ENCODE assay signal across 10 mouse cellular contexts in the genomic region with DNA sequence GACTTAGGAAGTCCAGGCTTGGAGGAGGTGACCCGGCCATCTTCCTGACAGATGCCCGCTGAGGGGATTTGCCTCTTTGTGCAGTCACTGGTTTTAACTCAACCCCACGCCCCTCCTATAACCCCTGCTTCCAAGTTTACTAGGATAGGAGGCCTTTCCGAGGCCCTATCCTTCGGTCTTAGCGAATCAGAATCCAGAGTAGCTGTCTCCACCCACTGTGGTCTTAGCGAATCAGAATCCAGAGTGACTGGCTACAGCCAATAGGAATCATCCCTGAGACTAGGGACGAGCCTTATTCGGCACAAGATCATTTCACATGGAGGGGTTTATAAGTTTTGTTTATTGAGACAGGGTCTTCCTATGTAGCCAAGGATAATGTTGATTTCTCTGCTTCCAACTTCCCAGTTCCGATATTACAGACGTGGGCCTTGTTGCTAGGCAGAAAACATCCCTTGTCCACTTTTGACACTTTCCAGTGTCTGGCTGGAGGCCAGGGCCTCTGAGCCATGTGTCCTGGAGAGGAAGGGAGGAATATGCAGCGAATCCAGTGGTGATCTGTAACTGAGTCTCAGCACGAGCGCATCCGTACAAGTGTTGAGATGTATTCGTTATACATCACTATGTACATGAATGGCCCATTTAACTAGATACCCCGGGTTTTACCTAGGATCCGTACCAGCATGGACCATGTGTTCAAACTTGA. TPM values are rescaled to one million over a fixed set of nuclear protein-coding genes. Genes with fewer than 3 reads are reported as not detected.
DNase-seq lines count a peak whose midpoint lies in the region.
"Had no signal": no experiment of that assay in that cellular context is flagged by ENCODE, and none has a peak within 500 bp of the region (broad histone marks: within the 10 kb centered on the region; RNA-seq: fewer than 3 reads in every experiment).

No protein-coding gene starts in this region.

- no peak overlapping the region; the same call in 1 of the 2 replicates for H3K4me3 ChIP-seq in limb, embryonic 10.5 days
- H3K4me3 ChIP-seq: stomach, embryonic 15.5 days had no signal

- H3K27ac ChIP-seq in limb, embryonic 10.5 days = peak overlapping the region; percentile 47
- H3K27ac ChIP-seq: stomach, embryonic 15.5 days had no signal

- H3K4me1 ChIP-seq in limb, embryonic 10.5 days = peaks cover 74% of the 10 kb centered on the region

- DNase-seq in embryo, embryonic 10 days (ENCODE audit: low spot score) = peak; percentile 49
- DNase-seq in embryo, embryonic 9.5 days (ENCODE audit: extremely low spot score) = no peak
- peak; percentile 38 for DNase-seq in kidney, postnatal 14 days
- no peak for DNase-seq in kidney, adult 8-10 months
- DNase-seq in ZHBTc4 (ENCODE audit: low read depth, low spot score) = peak; percentile 73
- DNase-seq in limb, embryonic 10.5 days (ENCODE audit: low spot score) = no peak
- no peak for DNase-seq in right cerebral cortex, postnatal 10 days (ENCODE audit: low spot score in 2 of 2)
- DNase-seq in neural tube, embryonic 10.5 days (ENCODE audit: extremely low spot score, low spot score) = no peak
- DNase-seq: B cell, adult 2 months had no signal

- H3K27me3 ChIP-seq in limb, embryonic 10.5 days (ENCODE audit: low read depth, poor library complexity, severe bottlenecking) = no peaks in the 10 kb centered on the region
- H3K27me3 ChIP-seq: stomach, embryonic 15.5 days had no signal

- WGBS in limb, embryonic 10.5 days = 80% methylated on average over 18 of the region's 18 CpGs

- no peaks in the 10 kb centered on the region for H3K9me3 ChIP-seq in limb, embryonic 10.5 days (replicated peaks)
- H3K9me3 ChIP-seq: stomach, embryonic 15.5 days had no signal

- H3K36me3 ChIP-seq in limb, embryonic 10.5 days = no peaks in the 10 kb centered on the region
- H3K36me3 ChIP-seq: stomach, embryonic 15.5 days had no signal

RNA-seq across cellular contexts. Expression of a gene that starts 12.9 kb away (rescaled TPM):
- polyA plus RNA-seq in limb, embryonic 10.5 days (2016; fragmentation: Nextera tagmentation; extraction: Ambion mirVana) = 1.0 and 3.2 TPM in 2 replicates

Comparison
In these comparisons a context has a peak if more than half of its experiments do, and no peak if none do; other contexts are left out.
1. DNase-seq: peak in embryo, embryonic 10 days (single experiment), kidney, postnatal 14 days (single experiment) and ZHBTc4 (single experiment); none in embryo, embryonic 9.5 days (single experiment), kidney, adult 8-10 months (0 of 2), limb, embryonic 10.5 days (single experiment), right cerebral cortex, postnatal 10 days (0 of 2) and neural tube, embryonic 10.5 days (single experiment).